Mouse (Mus musculus): ENCODE results near the gene Bcr.

DNA sequence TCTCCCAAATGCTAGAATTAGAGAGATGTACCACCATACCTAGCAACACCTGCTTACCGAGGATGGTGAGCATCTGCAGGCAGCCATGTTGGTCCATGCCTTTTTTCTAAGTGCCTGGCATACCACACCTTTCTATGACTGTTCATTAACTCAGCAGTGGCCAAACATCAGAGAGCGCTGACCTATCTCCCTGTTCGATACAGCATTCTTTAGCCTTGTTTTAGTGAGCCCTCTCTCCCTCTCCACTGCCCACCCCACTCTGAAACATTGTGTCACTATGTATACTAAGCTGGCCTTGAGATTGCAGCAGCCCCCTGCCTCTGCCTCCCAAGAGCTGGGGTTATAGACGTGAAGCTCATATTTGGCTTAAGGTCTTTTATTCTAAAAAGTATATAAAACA lies 6.7 kb upstream of the Bcr start:
- no peak for TF ChIP-seq POLR2A (IDR thresholded peaks at IDR 0.05; ENCODE audit: extremely low read depth, insufficient read depth, low read length)
- TF ChIP-seq CTCF (IDR thresholded peaks at IDR 0.05; ENCODE audit: low read depth, low read length): no peak

Data from liver, adult 2 months (tissue).